Mouse (Mus musculus) limb, embryonic 12.5 days (tissue): ENCODE measurements around the gene Vmn1r40. TPM values are rescaled to one million over a fixed set of nuclear protein-coding genes. Genes with fewer than 3 reads are reported as not detected.

ENCODE experiments used
- polyA plus RNA-seq: library from polyadenylated mRNA; unstranded; fragments of >200 nt; fragmentation: Nextera tagmentation; extraction: Ambion mirVana; gene quantifications from 2 replicates; pipeline ENCODE4 v1.2.1, GENCODE M21; 2016

Vmn1r40 gene
- polyA plus RNA-seq, 1 experiment from 2014 or later, result not detected

Other genes with a start within 250 kb of the Vmn1r40 start
- 53.9 and 54.8 TPM in 2 replicates for gene Chchd6, start 111.9 kb upstream of the Vmn1r40 start, polyA plus RNA-seq
- 10.3 and 10.8 TPM in 2 replicates for gene Txnrd3, start 63.6 kb upstream of the Vmn1r40 start, polyA plus RNA-seq
- gene Vmn1r41, start 33.2 kb downstream of the Vmn1r40 start, polyA plus RNA-seq, result not detected in 2 replicates
- gene Vmn1r42, start 168.9 kb downstream of the Vmn1r40 start, polyA plus RNA-seq, result not detected in 2 replicates
- not detected in 2 replicates for gene Vmn1r43, start 168.9 kb downstream of the Vmn1r40 start, polyA plus RNA-seq
- gene Vmn1r44, start 176.1 kb downstream of the Vmn1r40 start, polyA plus RNA-seq, result not detected in 2 replicates
- not detected in 2 replicates for gene Vmn1r45, start 233.1 kb downstream of the Vmn1r40 start, polyA plus RNA-seq